Mouse (Mus musculus) cerebellum, adult 2 months (tissue): ENCODE results near the gene Wfikkn1. TPM values are rescaled to one million over a fixed set of nuclear protein-coding genes. Genes with fewer than 3 reads are reported as not detected.

ENCODE experiments used
- DNase-seq, 2 experiments: peaks; one replicate each; pipeline ENCODE4 v3.0.0; 2021
- H3K27ac ChIP-seq: fragments of 200-500 bp; 2 replicates; pipeline ENCODE4 v1.5.1; 2012; ENCODE audit warnings: low read length, control low read depth, inconsistent platforms; ENCODE audit not compliant: insufficient read depth
- H3K27me3 ChIP-seq: fragments of 200-500 bp; 2 replicates; pipeline ENCODE4 v1.6.1; 2012; ENCODE audit warnings: inconsistent platforms, mild to moderate bottlenecking, low read length, moderate library complexity; ENCODE audit not compliant: control insufficient read depth, insufficient read depth
- H3K4me1 ChIP-seq: fragments of 200-500 bp; 2 replicates; pipeline ENCODE4 v1.6.1; 2011; ENCODE audit warnings: low read length; ENCODE audit not compliant: control insufficient read depth, insufficient read depth
- H3K4me3 ChIP-seq: fragments of 200-500 bp; replicated peaks from 2 replicates; pipeline ENCODE3; 2011; ENCODE audit warnings: mild to moderate bottlenecking, low read depth, low read length, control low read depth; ENCODE audit not compliant: insufficient read depth
- CTCF ChIP-seq: fragments of 200-500 bp; IDR thresholded peaks from 2 replicates; pipeline ENCODE4 v1.5.1; 2011; ENCODE audit warnings: low read depth, mild to moderate bottlenecking, control low read depth, low read length, moderate library complexity, borderline replicate concordance; ENCODE audit not compliant: insufficient read depth
- POLR2A ChIP-seq: fragments of 200-500 bp; IDR thresholded peaks from 2 replicates; pipeline ENCODE4 v1.6.1; 2011; ENCODE audit warnings: low read length, control low read depth, borderline replicate concordance; ENCODE audit not compliant: insufficient read depth
- WGBS: fragments of 180-500 bp; shearing (Covaris S2); methylation state at CpG from one replicate; pipeline ENCODE4 v1.1.7; 2018; 5-methylcytosine and 5-hydroxymethylcytosine counted together
- polyA plus RNA-seq: library from polyadenylated mRNA; depleted of rRNA; stranded (reverse); fragments of >200 nt; gene quantifications from 2 replicates; pipeline ENCODE4 v1.2.3, GENCODE M21; 2012

Gene Wfikkn1
- polyA plus RNA-seq, 1 experiment: 1.1 TPM

DNA sequence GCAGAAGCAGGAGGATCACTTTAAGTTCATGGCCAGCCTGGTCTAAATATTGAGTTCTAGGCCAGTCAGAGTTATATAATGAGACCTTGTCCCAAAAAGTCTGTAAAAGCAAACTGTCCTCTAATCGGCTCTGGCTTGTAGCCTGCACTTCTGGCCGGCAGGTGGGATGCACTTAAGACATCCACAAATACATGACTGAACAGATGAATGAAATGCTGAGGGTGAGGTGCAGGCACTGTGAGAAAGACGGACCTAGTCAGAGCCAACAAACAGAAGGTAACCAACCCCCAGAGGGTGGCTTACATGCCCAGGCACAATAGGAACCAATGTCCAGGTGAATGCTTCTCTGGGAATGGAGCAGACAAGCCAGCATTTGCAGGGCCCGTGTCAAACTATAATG lies 33.6 kb upstream of the Wfikkn1 start:
- peak overlapping the region; percentile 62 for H3K27ac ChIP-seq
- TF ChIP-seq CTCF: no peak
- no peak for TF ChIP-seq POLR2A
- peaks cover 42% of the 10 kb centered on the region for H3K4me1 ChIP-seq

DNA sequence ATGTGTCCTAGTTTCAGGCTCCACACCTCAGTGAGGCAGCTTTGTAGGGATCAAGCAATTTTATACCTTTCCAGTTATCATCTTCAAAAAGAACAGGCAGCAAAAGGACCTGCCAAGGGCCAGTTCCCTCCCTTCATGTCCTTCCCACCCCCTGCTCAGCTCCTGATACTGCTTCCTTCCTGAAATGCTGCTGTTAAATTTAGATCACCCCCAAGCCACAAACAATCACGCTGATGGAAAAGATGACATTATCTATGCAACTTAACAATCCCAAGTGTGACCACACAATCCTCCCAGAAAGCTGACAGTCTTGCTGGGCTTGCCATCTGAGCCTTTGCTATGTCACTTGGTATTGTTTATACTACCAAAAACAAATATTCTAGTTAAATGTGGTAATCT lies 33.2 kb upstream of the Wfikkn1 start:
- peak overlapping the region; percentile 62 for H3K27ac ChIP-seq

More for the DNA sequence above, 33.6 kb upstream of the Wfikkn1 start:
- WGBS: 4% methylated on average over 4 of the region's 4 CpGs
- no peaks in the 10 kb centered on the region for H3K27me3 ChIP-seq
- H3K4me3 ChIP-seq: no peak overlapping the region
- peak; percentile 55 to 57 for DNase-seq

GRCm38 (mm10) chr17:25913186-25913876 lies 32.7 kb upstream of the Wfikkn1 start:
- no peaks in the 10 kb centered on the region for H3K27me3 ChIP-seq
- 17% methylated on average over 14 of the region's 14 CpGs for WGBS
- peaks cover 41% of the 10 kb centered on the region for H3K4me1 ChIP-seq
- H3K27ac ChIP-seq: peak overlapping the region; percentile 62
- TF ChIP-seq CTCF (no peak), POLR2A (no peak)
- H3K4me3 ChIP-seq: peak overlapping the region; percentile 34
- DNase-seq: peak; percentile 81 to 89

More for the DNA sequence above, 33.2 kb upstream of the Wfikkn1 start:
- DNase-seq: no peak
- H3K4me1 ChIP-seq: peaks cover 42% of the 10 kb centered on the region
- TF ChIP-seq POLR2A (no peak), CTCF (no peak)
- H3K27me3 ChIP-seq: no peaks in the 10 kb centered on the region
- no peak overlapping the region for H3K4me3 ChIP-seq
- 5% methylated on average over 1 of the region's 1 CpGs for WGBS

DNA sequence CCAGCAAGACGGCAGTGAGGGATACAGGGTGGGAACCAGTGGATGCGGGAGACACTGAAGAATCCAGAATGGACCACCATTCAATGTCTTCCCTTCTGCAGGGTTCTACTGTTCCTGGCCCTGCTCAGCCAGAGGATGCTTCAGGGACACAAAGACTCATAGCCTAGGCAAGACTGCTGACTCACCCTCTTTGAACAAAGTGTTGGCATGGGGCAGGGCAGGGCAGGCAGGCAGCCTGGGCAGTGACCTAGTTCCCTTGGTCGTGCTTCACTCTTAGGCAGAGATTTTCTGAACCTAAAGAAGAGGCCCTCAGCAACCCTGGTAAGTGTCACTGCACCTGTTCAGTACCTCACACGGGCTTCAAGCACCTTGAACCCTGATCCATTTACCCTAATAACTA lies 31.2 kb upstream of the Wfikkn1 start:
- Histone ChIP-seq H3K4me3 (no peak overlapping the region), H3K4me1 (peaks cover 36% of the 10 kb centered on the region), H3K27ac (peak overlapping the region; percentile 79), H3K27me3 (no peaks in the 10 kb centered on the region)
- DNase-seq: peak; percentile 83 to 92
- WGBS: 25% methylated on average over 4 of the region's 4 CpGs
- TF ChIP-seq CTCF (no peak), POLR2A (peak; percentile 21; the same call in 1 of the 2 replicates)

- DNase-seq: no peak
These were observed 27.0 kb upstream of the Wfikkn1 start for GRCm38 (mm10) chr17:25907640-25908039.

GRCm38 (mm10) chr17:25903061-25903460 lies 22.4 kb upstream of the Wfikkn1 start:
- Histone ChIP-seq H3K4me3 (no peak overlapping the region), H3K27ac (no peak overlapping the region), H3K27me3 (no peaks in the 10 kb centered on the region), H3K4me1 (peaks cover 9% of the 10 kb centered on the region)
- no peak for DNase-seq
- TF ChIP-seq CTCF: no peak
- no peak for TF ChIP-seq POLR2A
- WGBS: 75% methylated on average over 3 of the region's 3 CpGs

More at GRCm38 (mm10) chr17:25907640-25908039, 27.0 kb upstream of the Wfikkn1 start:
- WGBS: 73% methylated on average over 2 of the region's 2 CpGs
- H3K27ac ChIP-seq: no peak overlapping the region
- no peak overlapping the region for H3K4me3 ChIP-seq
- H3K27me3 ChIP-seq: no peaks in the 10 kb centered on the region
- peaks cover 17% of the 10 kb centered on the region for H3K4me1 ChIP-seq
- TF ChIP-seq CTCF (no peak), POLR2A (no peak)

DNA sequence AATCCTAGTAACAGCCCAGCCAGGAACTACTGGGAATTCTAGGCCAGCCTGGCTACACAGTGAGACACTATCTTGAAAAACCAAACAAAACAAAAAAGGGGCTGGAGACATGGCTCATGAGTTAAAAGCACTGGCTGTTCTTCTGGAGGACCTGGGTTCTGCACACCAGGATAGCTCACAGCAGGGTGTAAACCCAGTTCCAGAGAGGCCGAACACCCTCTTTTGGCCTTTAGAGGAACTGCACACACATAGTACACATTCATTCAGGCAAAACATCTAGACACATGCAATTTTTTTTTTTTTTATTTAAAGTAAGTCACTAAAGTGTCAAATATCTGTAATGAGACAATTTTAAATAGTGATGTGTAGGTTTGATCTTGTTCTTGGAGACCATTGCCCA lies 19.5 kb upstream of the Wfikkn1 start:
- Histone ChIP-seq H3K27me3 (no peaks in the 10 kb centered on the region), H3K4me3 (no peak overlapping the region), H3K27ac (no peak overlapping the region), H3K4me1 (peaks cover 21% of the 10 kb centered on the region)
- DNase-seq: no peak
- TF ChIP-seq POLR2A (no peak), CTCF (no peak)
- 89% methylated on average over 1 of the region's 1 CpGs for WGBS

- Histone ChIP-seq H3K4me3 (no peak overlapping the region), H3K27me3 (no peaks in the 10 kb centered on the region), H3K4me1 (peaks cover 25% of the 10 kb centered on the region), H3K27ac (peak overlapping the region; percentile 41)
- peak in 1 of 2 experiments; percentile 35 for DNase-seq
- no peak for TF ChIP-seq CTCF
- TF ChIP-seq POLR2A: no peak
- WGBS: 18% methylated on average over 12 of the region's 12 CpGs
These were observed 15.2 kb upstream of the Wfikkn1 start for GRCm38 (mm10) chr17:25895891-25896290.
